18 mouse cellular contexts compared by ENCODE assay signal in genomic region chr17:13825421-13825820, GRCm38 (mm10).
A peak's percentile ranks its signal among the peaks of the same experiment; 100 is the strongest.
DNase-seq lines count a peak whose midpoint lies in the region; ATAC-seq and TF ChIP-seq lines count a peak whose summit lies in the region.
"Had no signal": no experiment of that assay in that cellular context is flagged by ENCODE, and none has a peak within 500 bp of the region (broad histone marks: within the 10 kb centered on the region; RNA-seq: fewer than 3 reads in every experiment).

No protein-coding gene starts in this region.

- H3K27me3 ChIP-seq in liver, adult 2 months (ENCODE audit: control insufficient read depth, insufficient read depth, low read length), result no peaks in the 10 kb centered on the region
- H3K27me3 ChIP-seq in stomach, postnatal 0 days (ENCODE audit: control insufficient read depth, insufficient read depth, low read length), result no peaks in the 10 kb centered on the region
- no peaks in the 10 kb centered on the region for H3K27me3 ChIP-seq in midbrain, embryonic 10.5 days (ENCODE audit: low read depth, poor library complexity, severe bottlenecking)
- H3K27me3 ChIP-seq: embryonic facial prominence, embryonic 12.5 days; forebrain, embryonic 13.5 days; forebrain, embryonic 15.5 days had no signal

- 21% methylated on average over 2 of the region's 2 CpGs for WGBS in liver, adult 2 months
- WGBS in stomach, postnatal 0 days, result 53% methylated on average over 2 of the region's 2 CpGs
- 91% methylated on average over 2 of the region's 2 CpGs for WGBS in midbrain, embryonic 10.5 days

- H3K27ac ChIP-seq in liver, adult 2 months (replicated peaks; ENCODE audit: insufficient read depth, low read depth, low read length), result peak overlapping the region; percentile 8; the same call in 1 of the 2 replicates
- no peak overlapping the region for H3K27ac ChIP-seq in stomach, postnatal 0 days (replicated peaks)
- H3K27ac ChIP-seq in midbrain, embryonic 10.5 days (replicated peaks), result no peak overlapping the region
- H3K27ac ChIP-seq: embryonic facial prominence, embryonic 10.5 days; embryonic facial prominence, embryonic 12.5 days; forebrain, embryonic 13.5 days; forebrain, embryonic 15.5 days had no signal

- peaks cover 20% of the 10 kb centered on the region for H3K4me1 ChIP-seq in liver, adult 2 months (ENCODE audit: control insufficient read depth, insufficient read depth, low read length)
- no peaks in the 10 kb centered on the region for H3K4me1 ChIP-seq in stomach, postnatal 0 days (replicated peaks; ENCODE audit: control insufficient read depth, insufficient read depth)
- H3K4me1 ChIP-seq in midbrain, embryonic 10.5 days, result no peaks in the 10 kb centered on the region
- H3K4me1 ChIP-seq: embryonic facial prominence, embryonic 10.5 days; embryonic facial prominence, embryonic 12.5 days; forebrain, embryonic 13.5 days; forebrain, embryonic 15.5 days had no signal

- peak; percentile 14 to 21 for DNase-seq in cerebellum, postnatal 36 days
- DNase-seq in cerebellum, postnatal 14 days, result no peak
- peak; percentile 79 for DNase-seq in liver, adult 2 months (ENCODE audit: extremely low read depth, low read depth, low spot score)
- no peak for DNase-seq in liver
- DNase-seq in brain, adult 2 months (ENCODE audit: low read depth, low spot score), result peak; percentile 74
- peak; percentile 24 for DNase-seq in stomach, postnatal 0 days (ENCODE audit: low spot score)
- DNase-seq in midbrain, embryonic 10.5 days (ENCODE audit: low spot score), result no peak
- DNase-seq: adrenal gland, adult 2 months; adrenal gland, postnatal 10 days; adrenal gland, postnatal 25 days; cerebellum, adult 11-12 months; cerebellum, adult 8-10 months; cerebellum, postnatal 10 days; forebrain, postnatal 0 days had no signal

- H3K4me3 ChIP-seq in liver, adult 2 months (ENCODE audit: insufficient read depth, low read depth, low read length), result no peak overlapping the region
- H3K4me3 ChIP-seq in stomach, postnatal 0 days (ENCODE audit: low read depth, low read length), result no peak overlapping the region
- no peak overlapping the region for H3K4me3 ChIP-seq in midbrain, embryonic 10.5 days
- H3K4me3 ChIP-seq: embryonic facial prominence, embryonic 10.5 days; embryonic facial prominence, embryonic 12.5 days; forebrain, embryonic 13.5 days; forebrain, embryonic 15.5 days had no signal

- H3K4me2 ChIP-seq in stomach, postnatal 0 days (replicated peaks; ENCODE audit: low read depth), result no peak overlapping the region
- H3K4me2 ChIP-seq: embryonic facial prominence, embryonic 12.5 days; forebrain, embryonic 13.5 days; forebrain, embryonic 15.5 days had no signal

- H3K79me2 ChIP-seq in liver, adult 2 months (ENCODE audit: control insufficient read depth, insufficient read depth, low read length), result no peaks in the 10 kb centered on the region

- peak; percentile 76 for ATAC-seq in stomach, postnatal 0 days (ENCODE audit: low FRiP score, low TSS enrichment)
- ATAC-seq: forebrain, embryonic 13.5 days; forebrain, embryonic 15.5 days; forebrain, postnatal 0 days had no signal

- TF ChIP-seq EP300 in stomach, postnatal 0 days (optimal IDR thresholded peaks at IDR 0.05), result no peak

- peaks cover 9% of the 10 kb centered on the region for H3K36me3 ChIP-seq in liver, adult 2 months (ENCODE audit: control insufficient read depth, insufficient read depth, low read length)
- H3K36me3 ChIP-seq in stomach, postnatal 0 days (ENCODE audit: control insufficient read depth, insufficient read depth, low read length), result no peaks in the 10 kb centered on the region
- peaks cover 52% of the 10 kb centered on the region for H3K36me3 ChIP-seq in midbrain, embryonic 10.5 days

- no peak for TF ChIP-seq POLR2A in liver, adult 2 months (IDR thresholded peaks at IDR 0.05; ENCODE audit: extremely low read depth, insufficient read depth, low read length)

- no peak overlapping the region for H3K9ac ChIP-seq in liver, adult 2 months (ENCODE audit: low read depth, low read length)
- no peak overlapping the region for H3K9ac ChIP-seq in stomach, postnatal 0 days (ENCODE audit: low read length)
- H3K9ac ChIP-seq: embryonic facial prominence, embryonic 12.5 days; forebrain, embryonic 13.5 days; forebrain, embryonic 15.5 days; forebrain, postnatal 0 days had no signal

- H3K9me3 ChIP-seq in stomach, postnatal 0 days (ENCODE audit: control insufficient read depth, low read length), result no peaks in the 10 kb centered on the region
- H3K9me3 ChIP-seq in midbrain, embryonic 10.5 days (replicated peaks), result no peaks in the 10 kb centered on the region
- H3K9me3 ChIP-seq: embryonic facial prominence, embryonic 10.5 days; embryonic facial prominence, embryonic 12.5 days; forebrain, embryonic 13.5 days; forebrain, embryonic 15.5 days had no signal

- TF ChIP-seq CTCF in liver, adult 2 months (IDR thresholded peaks at IDR 0.05; ENCODE audit: low read depth, low read length), result no peak
- no peak for TF ChIP-seq CTCF in stomach, postnatal 0 days (IDR thresholded peaks at IDR 0.05; ENCODE audit: low read depth)

Comparison
In these comparisons a context has a peak if more than half of its experiments do, and no peak if none do; other contexts are left out.
1. DNase-seq: peak in cerebellum, postnatal 36 days (2 of 2), liver, adult 2 months (single experiment), brain, adult 2 months (single experiment) and stomach, postnatal 0 days (single experiment); none in cerebellum, postnatal 14 days (0 of 2), liver (single experiment) and midbrain, embryonic 10.5 days (single experiment).